Mouse (Mus musculus) limb, embryonic 15.5 days (tissue): ENCODE results near the gene Adamts3. TPM values are rescaled to one million over a fixed set of nuclear protein-coding genes. Genes with fewer than 3 reads are reported as not detected.

Source experiments
- ATAC-seq: fragments of 200-750 bp; cut with Nextera tagmentation; 2 replicates; pipeline ENCODE4 v1.8.0; 2017; ENCODE audit warnings: low read depth, moderate TSS enrichment; ENCODE audit not compliant: insufficient number of reproducible peaks, low FRiP score, low TSS enrichment
- H3K27ac ChIP-seq: fragments of 300-500 bp; sonication (generic); 2 replicates; pipeline ENCODE4 v1.5.1; 2015; ENCODE audit warnings: moderate library complexity, mild to moderate bottlenecking, inconsistent platforms
- H3K27me3 ChIP-seq: fragments of 300-500 bp; sonication (generic); 2 replicates; pipeline ENCODE4 v1.6.1; 2015; ENCODE audit warnings: inconsistent platforms
- H3K36me3 ChIP-seq: fragments of 300-500 bp; sonication (generic); 2 replicates; pipeline ENCODE4 v1.6.1; 2015; ENCODE audit warnings: inconsistent platforms
- H3K4me1 ChIP-seq: fragments of 300-500 bp; sonication (generic); 2 replicates; pipeline ENCODE4 v1.6.1; 2015; ENCODE audit warnings: inconsistent platforms
- H3K4me2 ChIP-seq: fragments of 300-500 bp; sonication (generic); 2 replicates; pipeline ENCODE4 v1.6.1; 2015; ENCODE audit warnings: mild to moderate bottlenecking, inconsistent platforms
- H3K4me3 ChIP-seq: fragments of 300-500 bp; sonication (generic); 2 replicates; pipeline ENCODE4 v1.5.1; 2015; ENCODE audit warnings: mild to moderate bottlenecking, inconsistent platforms
- H3K9ac ChIP-seq: fragments of 300-500 bp; sonication (generic); 2 replicates; pipeline ENCODE4 v1.6.1; 2015; ENCODE audit warnings: inconsistent platforms
- H3K9me3 ChIP-seq: fragments of 300-500 bp; sonication (generic); 2 replicates; pipeline ENCODE4 v1.6.1; 2016; ENCODE audit warnings: inconsistent platforms
- WGBS: fragments of 180-500 bp; shearing (Covaris S2); methylation state at CpG from one replicate; pipeline ENCODE4 v1.1.7; 2015; 5-methylcytosine and 5-hydroxymethylcytosine counted together
- polyA plus RNA-seq: library from polyadenylated mRNA; unstranded; fragments of >200 nt; fragmentation: Nextera tagmentation; extraction: Ambion mirVana; gene quantifications from 2 replicates; pipeline ENCODE4 v1.2.1, GENCODE M21; 2015

Gene Adamts3
- polyA plus RNA-seq, 1 experiment from 2014 or later: 7.5 TPM

DNA sequence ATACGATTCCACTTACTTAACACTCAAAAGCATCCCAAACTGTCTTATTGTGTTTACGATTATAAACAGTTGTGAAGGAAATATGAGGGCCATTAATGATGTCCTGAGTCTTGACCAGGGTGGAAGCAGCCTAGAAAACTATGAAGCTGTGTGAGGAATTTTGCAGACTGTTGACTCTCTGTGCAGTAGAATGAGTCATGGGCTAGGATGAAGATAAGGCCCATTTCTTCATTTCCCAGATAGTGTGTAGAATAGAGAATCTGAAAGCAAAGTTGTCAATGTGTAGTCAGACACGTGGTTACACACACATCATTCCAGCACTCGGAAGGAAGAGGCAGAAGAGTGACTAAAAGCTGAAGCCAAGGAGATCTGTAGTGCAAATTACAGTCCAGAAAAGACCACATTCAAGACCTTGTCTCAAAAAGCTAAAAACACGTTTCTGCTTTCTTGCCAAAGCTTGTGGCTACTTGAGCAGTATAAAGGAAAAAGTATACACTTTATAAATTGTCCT lies 135.9 kb downstream of the Adamts3 start:
- H3K27ac ChIP-seq: no peak overlapping the region
- WGBS: 77% methylated on average over 5 of the region's 5 CpGs
- no peaks in the 10 kb centered on the region for H3K4me1 ChIP-seq
- no peaks in the 10 kb centered on the region for H3K27me3 ChIP-seq
- no peak overlapping the region for H3K9ac ChIP-seq
- no peaks in the 10 kb centered on the region for H3K9me3 ChIP-seq
- no peaks in the 10 kb centered on the region for H3K36me3 ChIP-seq
- no peak overlapping the region for H3K4me2 ChIP-seq
- ATAC-seq: no peak
- H3K4me3 ChIP-seq: no peak overlapping the region

DNA sequence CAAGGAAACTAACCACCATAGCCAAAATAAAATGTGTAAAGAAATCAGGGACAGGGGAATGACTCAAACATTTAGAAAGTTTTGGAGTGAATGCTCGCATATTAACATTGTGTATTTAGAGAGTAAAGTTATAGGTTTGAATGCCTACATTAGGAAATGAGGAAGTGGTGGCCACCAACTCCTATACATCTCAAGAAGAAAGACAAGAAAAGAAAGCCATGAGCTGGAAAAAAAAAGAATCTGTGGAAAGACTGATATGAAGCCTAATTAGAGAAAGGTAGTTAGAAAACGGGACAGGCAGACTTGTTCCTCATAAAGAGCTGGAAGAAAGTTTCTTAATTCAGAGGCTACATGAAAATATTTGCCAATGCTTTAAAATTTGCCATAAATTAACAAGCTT lies 138.0 kb downstream of the Adamts3 start:
- Histone ChIP-seq H3K36me3 (no peaks in the 10 kb centered on the region), H3K4me1 (no peaks in the 10 kb centered on the region), H3K27me3 (no peaks in the 10 kb centered on the region), H3K4me2 (no peak overlapping the region), H3K4me3 (no peak overlapping the region), H3K27ac (no peak overlapping the region), H3K9me3 (no peaks in the 10 kb centered on the region), H3K9ac (no peak overlapping the region)
- ATAC-seq: no peak
- 65% methylated on average over 2 of the region's 2 CpGs for WGBS

DNA sequence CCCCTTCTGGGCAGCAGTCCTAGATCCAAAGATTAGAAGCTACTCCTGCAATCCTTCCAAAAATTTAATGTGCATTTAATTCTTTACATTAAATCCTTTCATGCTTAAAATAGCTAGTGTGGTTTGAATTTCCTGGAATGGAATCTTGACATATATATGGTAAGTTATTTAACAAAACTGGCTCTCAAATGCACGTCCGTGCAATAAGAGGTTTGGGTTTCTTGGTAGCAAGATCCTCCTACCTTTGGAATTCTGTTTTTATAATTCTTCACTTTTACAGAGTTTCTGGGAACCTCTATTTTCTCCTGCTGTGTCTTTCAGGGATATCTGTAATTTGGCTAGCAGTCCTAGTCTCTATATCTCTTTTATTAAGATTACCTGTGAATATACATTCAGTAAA lies 148.4 kb downstream of the Adamts3 start:
- WGBS: 47% methylated on average over 2 of the region's 2 CpGs

DNA sequence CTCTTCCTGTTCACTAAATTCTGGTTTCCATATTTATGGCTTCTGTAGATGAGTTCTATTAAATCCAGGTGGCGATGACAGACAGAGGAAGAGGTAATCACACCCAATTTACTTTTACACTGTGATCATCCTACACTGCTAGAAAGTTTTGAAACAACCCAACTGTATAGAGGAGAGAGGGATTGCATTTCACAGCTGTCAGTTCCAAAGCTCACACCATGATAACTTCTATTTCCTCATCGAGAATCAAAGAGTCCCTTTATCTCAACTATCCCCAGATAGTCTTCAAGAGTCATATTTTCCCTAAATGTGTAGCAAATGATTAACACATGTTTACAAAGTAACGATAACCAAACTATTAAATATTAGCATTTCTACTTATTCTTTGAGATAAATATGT lies 152.7 kb downstream of the Adamts3 start:
- no peaks in the 10 kb centered on the region for H3K9me3 ChIP-seq
- no peak overlapping the region for H3K4me2 ChIP-seq
- no peak overlapping the region for H3K4me3 ChIP-seq
- no peak for ATAC-seq
- no peaks in the 10 kb centered on the region for H3K27me3 ChIP-seq
- 74% methylated on average over 3 of the region's 3 CpGs for WGBS
- H3K4me1 ChIP-seq: peaks cover 4% of the 10 kb centered on the region; the same call in 1 of the 2 replicates
- H3K27ac ChIP-seq: no peak overlapping the region
- H3K36me3 ChIP-seq: no peaks in the 10 kb centered on the region
- no peak overlapping the region for H3K9ac ChIP-seq

More for the DNA sequence above, 148.4 kb downstream of the Adamts3 start:
- Histone ChIP-seq H3K27ac (0 out of 2 replicates have a peak overlapping the region, but pooled peaks have one; percentile 65), H3K4me2 (no peak overlapping the region), H3K36me3 (no peaks in the 10 kb centered on the region), H3K9ac (no peak overlapping the region), H3K27me3 (no peaks in the 10 kb centered on the region), H3K9me3 (no peaks in the 10 kb centered on the region), H3K4me3 (no peak overlapping the region), H3K4me1 (peaks cover 4% of the 10 kb centered on the region; the same call in 1 of the 2 replicates)
- no peak for ATAC-seq

DNA sequence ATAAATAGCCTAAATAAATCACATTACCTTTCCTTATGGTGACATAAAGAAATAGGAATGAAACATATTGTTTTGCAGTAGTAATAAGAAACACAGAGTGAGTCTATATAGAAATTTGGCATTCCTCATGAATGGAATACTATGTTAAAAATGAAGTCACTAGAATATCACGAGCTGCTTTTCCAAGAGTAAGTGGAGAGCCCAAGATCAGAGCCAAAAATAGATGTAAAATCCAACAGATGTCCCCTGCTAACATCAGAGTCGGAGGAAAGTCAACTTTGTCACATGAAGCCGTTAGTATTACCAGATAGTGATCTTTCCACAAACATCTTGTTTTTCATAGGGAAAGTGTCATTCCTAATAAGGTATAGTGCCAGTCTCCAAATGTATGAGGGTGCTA lies 155.0 kb downstream of the Adamts3 start:
- no peaks in the 10 kb centered on the region for H3K9me3 ChIP-seq
- H3K27ac ChIP-seq: no peak overlapping the region
- H3K27me3 ChIP-seq: no peaks in the 10 kb centered on the region
- H3K36me3 ChIP-seq: no peaks in the 10 kb centered on the region
- no peak overlapping the region for H3K4me3 ChIP-seq
- no peaks in the 10 kb centered on the region for H3K4me1 ChIP-seq
- WGBS: 52% methylated on average over 3 of the region's 3 CpGs
- ATAC-seq: no peak
- no peak overlapping the region for H3K9ac ChIP-seq
- no peak overlapping the region for H3K4me2 ChIP-seq

DNA sequence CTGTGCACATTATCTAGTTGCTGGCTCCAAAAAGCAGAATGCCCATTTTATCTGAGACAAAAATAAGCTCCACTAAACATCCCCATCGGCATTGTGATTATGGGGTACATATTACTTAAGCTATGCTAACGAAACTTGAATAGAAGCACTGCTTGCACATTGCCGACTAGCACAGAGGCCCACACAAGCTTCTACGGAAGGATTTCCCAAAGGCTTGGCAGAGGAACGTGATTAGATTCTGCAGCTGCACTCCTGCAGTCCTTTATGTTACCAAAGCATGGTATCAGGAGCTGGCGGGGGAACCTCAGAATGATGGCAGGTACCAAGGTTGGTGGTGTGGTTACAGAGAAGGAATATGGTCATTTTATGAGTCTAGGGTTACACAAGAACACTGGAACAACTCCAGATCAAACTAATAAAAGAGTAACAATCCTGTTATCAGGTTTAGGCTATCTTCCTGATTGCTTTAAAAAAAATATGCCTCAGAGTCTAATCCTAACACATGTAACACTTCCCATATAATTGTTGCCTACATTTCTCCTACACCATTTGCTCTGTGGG lies 155.6 kb downstream of the Adamts3 start:
- Histone ChIP-seq H3K9me3 (no peaks in the 10 kb centered on the region), H3K4me3 (no peak overlapping the region), H3K9ac (no peak overlapping the region), H3K27me3 (no peaks in the 10 kb centered on the region), H3K4me1 (no peaks in the 10 kb centered on the region), H3K4me2 (no peak overlapping the region), H3K36me3 (no peaks in the 10 kb centered on the region), H3K27ac (no peak overlapping the region)
- WGBS: 77% methylated on average over 6 of the region's 6 CpGs
- ATAC-seq: no peak

DNA sequence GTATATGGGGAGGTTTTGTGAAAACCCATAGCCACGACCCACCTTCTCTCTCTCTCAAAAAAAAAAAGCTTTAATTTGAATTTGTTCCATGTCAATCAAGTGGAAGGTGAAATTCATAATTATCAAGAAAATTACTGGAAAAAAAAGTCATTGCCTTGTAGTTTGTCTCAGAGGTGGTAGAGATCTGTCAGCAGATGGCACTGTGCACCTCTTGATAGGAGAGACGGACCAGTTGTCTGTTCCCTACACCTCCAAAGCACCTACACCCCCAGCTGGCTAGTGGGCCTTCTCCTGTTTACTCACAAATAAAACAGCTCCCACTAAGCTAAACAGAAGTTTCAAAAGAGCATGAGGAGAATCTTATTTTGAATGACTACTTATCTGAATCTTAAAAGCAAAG lies 168.6 kb downstream of the Adamts3 start:
- H3K4me3 ChIP-seq: no peak overlapping the region
- WGBS: 36% methylated on average over 2 of the region's 2 CpGs
- H3K9ac ChIP-seq: no peak overlapping the region
- no peak overlapping the region for H3K4me2 ChIP-seq
- H3K27me3 ChIP-seq: no peaks in the 10 kb centered on the region
- H3K36me3 ChIP-seq: no peaks in the 10 kb centered on the region
- no peaks in the 10 kb centered on the region for H3K4me1 ChIP-seq
- H3K9me3 ChIP-seq: no peaks in the 10 kb centered on the region
- H3K27ac ChIP-seq: no peak overlapping the region
- ATAC-seq: no peak

DNA sequence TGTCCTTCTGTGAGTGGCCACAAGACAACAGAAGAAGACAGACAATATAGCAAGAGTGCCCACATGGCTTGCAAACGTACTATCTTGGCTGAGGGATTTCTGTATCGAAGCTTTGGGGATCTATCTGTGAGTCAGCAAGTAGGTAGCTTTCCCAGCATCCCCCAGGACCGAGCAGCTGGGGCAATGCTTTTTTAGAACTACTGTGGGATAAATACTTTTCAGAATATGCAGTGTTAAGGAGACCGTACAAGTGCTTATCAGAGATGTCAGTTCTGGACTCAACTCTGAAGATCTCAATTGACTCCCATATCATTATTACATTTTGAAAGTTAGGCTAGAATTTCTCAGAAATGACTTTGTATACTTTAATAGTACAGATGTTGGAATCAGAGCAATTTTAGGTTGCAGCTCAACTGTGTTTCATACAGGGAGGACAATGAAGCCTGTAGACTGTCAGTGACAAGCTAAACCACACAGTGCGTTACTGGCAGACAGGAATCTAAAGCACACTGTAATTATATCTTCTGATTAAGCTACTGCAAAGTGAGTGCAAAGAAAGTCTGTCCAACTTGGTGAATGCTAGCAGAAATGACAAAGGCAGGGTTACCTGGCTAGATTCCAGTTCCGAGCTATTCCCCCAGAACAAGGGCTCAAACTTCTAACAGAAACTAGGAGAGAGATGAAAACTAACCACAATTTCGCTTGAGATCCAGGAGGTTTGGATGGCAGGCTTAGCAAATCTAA lies 171.8 kb downstream of the Adamts3 start:
- Histone ChIP-seq H3K27ac (no peak overlapping the region), H3K9ac (no peak overlapping the region), H3K4me1 (no peaks in the 10 kb centered on the region), H3K4me3 (no peak overlapping the region), H3K27me3 (no peaks in the 10 kb centered on the region), H3K36me3 (peaks cover 6% of the 10 kb centered on the region; the same call in 1 of the 2 replicates), H3K9me3 (no peaks in the 10 kb centered on the region), H3K4me2 (no peak overlapping the region)
- no peak for ATAC-seq
- 78% methylated on average over 7 of the region's 7 CpGs for WGBS

DNA sequence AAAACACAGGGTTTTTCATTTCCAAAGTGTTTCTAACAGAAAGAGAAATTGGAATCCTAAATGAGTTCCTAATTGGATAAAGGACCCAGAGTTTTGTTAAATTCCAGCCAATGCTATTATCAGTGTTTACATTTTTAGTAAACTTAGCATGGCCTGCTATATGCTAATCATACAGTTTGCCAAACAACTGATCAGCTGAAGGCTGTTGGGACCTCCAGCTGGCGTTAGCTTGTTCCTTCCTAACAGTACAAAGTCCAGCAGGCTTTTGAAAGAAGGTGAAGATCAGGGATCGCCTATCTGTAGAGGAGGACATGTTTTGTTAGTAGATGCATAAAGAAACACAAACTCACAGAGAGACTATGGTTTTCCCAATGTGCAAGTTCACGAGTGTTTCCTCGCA lies 173.7 kb downstream of the Adamts3 start:
- no peaks in the 10 kb centered on the region for H3K4me1 ChIP-seq
- no peaks in the 10 kb centered on the region for H3K27me3 ChIP-seq
- H3K36me3 ChIP-seq: peaks cover 9% of the 10 kb centered on the region; the same call in 1 of the 2 replicates
- H3K4me3 ChIP-seq: no peak overlapping the region
- H3K9ac ChIP-seq: no peak overlapping the region
- WGBS: 57% methylated on average over 4 of the region's 4 CpGs
- ATAC-seq: no peak
- no peak overlapping the region for H3K4me2 ChIP-seq
- H3K9me3 ChIP-seq: no peaks in the 10 kb centered on the region
- H3K27ac ChIP-seq: no peak overlapping the region

DNA sequence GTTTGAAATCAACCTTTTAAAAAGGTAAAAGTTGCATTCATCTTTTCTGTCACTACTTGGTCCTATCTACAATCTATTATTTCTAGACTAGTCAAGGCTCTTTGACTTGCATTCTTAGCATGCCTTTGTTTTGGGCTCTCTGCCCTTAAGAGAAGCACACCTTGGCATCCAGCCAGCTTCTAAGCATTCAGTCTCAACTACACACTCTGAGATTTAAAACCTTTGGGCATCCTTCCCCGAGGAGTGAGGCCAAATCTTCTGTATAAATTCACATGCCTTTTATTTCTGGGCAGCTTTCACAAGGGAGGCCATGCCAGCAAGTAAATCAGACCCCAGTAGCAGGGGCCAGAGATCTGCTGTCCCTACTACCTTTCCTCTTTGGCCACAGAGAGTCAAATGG lies 178.9 kb downstream of the Adamts3 start:
- Histone ChIP-seq H3K4me1 (peaks cover 6% of the 10 kb centered on the region), H3K9ac (no peak overlapping the region), H3K36me3 (peaks cover 9% of the 10 kb centered on the region; the same call in 1 of the 2 replicates), H3K9me3 (no peaks in the 10 kb centered on the region), H3K4me3 (no peak overlapping the region), H3K4me2 (no peak overlapping the region), H3K27ac (peak overlapping the region; percentile 24; the same call in 1 of the 2 replicates), H3K27me3 (no peaks in the 10 kb centered on the region)
- ATAC-seq: no peak
- WGBS: 13% methylated on average over 1 of the region's 1 CpGs

DNA sequence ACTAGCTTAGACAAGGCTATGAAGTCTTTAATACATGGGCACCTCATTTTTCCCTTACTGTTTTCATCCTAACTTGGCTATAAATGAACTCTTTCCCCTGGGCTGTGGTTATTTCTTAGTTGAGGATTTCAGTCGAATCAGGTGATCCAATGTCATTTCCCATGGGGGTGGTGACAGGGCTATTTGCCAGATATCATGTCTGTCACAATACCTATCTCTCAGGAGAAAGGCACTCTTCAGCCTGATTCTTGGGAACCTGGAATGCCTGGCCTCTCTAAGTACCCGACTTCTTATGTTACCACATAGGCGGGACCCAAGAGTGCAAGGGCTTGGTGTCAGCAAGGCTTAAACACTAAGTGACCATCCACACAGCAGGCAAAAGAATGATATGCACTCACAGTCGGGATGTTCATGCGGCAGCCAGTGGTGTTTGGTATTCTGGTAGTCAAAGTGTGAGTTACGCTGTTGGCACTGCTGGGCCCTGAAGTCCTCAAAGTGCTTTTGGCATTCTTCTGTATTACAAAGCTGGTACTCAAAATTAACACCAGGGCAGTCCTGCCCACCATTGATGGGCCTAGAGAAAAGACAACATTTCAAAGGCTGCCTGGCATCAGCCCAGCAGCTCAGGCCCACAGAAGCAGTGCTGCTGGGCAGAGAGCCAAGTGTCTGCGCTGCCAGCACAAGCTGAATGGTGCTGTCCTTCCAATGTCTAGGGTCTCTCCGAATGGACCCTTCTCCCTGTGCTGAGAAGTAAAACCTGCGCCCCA lies 181.7 kb downstream of the Adamts3 start:
- Histone ChIP-seq H3K27ac (no peak overlapping the region), H3K36me3 (peaks cover 3% of the 10 kb centered on the region; the same call in 1 of the 2 replicates), H3K4me2 (no peak overlapping the region), H3K27me3 (no peaks in the 10 kb centered on the region), H3K9me3 (no peaks in the 10 kb centered on the region), H3K4me3 (no peak overlapping the region), H3K9ac (no peak overlapping the region), H3K4me1 (peaks cover 6% of the 10 kb centered on the region)
- 69% methylated on average over 9 of the region's 9 CpGs for WGBS
- no peak for ATAC-seq

DNA sequence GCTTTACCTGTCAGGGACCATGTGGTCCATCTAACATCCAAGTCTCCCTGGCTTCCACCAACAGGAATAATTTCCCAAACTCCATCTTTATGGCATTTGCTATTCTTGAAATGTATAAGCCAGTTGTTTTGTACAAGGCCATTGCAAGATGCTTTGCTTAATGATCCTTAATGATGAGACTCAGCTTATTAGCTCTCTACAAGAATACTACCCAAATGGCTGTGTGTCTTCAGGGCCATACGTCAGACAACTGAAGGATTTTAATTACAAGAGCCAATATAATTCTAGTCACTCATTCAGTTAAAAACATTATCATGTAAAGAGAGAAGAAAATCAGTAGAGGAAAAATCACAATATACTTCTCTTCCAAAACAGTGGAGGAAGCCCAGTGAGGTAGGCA lies 195.3 kb downstream of the Adamts3 start:
- Histone ChIP-seq H3K27me3 (no peaks in the 10 kb centered on the region), H3K36me3 (peaks cover 5% of the 10 kb centered on the region; the same call in 1 of the 2 replicates), H3K27ac (no peak overlapping the region), H3K9ac (no peak overlapping the region), H3K4me1 (no peaks in the 10 kb centered on the region), H3K9me3 (no peaks in the 10 kb centered on the region), H3K4me2 (no peak overlapping the region), H3K4me3 (no peak overlapping the region)
- 84% methylated on average over 1 of the region's 1 CpGs for WGBS
- ATAC-seq: no peak
